Mouse (Mus musculus): ENCODE data around the gene Mslnl.

Mslnl gene

GRCm38 (mm10) chr17:25744311-25744710, 8.5 kb downstream of the Mslnl start:
- no peak for DNase-seq

GRCm38 (mm10) chr17:25748238-25748637, 12.4 kb downstream of the Mslnl start:
- DNase-seq, result no peak

DNA sequence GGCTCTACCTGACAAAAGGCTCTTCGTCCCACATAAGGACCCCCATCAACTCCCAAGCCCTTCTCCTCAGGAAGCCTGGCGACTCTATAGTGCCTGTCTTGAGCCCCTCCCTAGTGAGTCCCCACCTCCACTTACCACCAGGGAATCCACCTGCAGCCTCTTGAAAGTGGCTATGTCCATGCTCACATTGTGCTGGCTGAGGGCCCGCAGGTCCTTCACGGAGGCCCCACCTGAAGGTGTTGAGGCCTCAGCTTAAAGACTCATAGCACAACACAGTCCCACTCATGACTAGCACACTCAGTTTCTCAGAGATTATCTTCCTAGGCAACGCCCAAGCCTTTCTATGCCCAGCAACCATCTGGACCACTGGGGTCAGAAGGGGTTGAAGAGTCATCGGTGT, 13.5 kb downstream of the Mslnl start:
- DNase-seq, result no peak

DNA sequence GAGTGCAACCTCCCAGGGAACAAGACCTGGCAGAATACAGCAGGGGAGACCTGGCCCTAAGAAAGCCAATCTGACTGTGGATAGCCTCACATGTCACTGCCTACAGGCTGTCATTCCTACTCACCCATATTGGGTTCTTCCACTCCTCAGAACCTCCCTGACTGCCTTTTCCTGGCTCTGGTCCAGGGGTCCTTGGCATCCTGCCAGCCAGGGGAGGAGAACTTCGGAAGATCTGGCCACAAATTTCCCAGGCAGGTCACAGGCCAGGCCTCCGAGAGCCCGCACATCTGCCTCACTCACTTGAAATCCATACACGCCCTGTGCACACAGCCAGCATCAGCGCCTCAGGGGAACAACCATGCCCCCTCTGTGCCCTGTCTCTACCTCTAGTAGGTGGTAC, 15.6 kb downstream of the Mslnl start:
- DNase-seq, result peak; percentile 26

GRCm38 (mm10) chr17:25754241-25754640, 18.4 kb downstream of the Mslnl start, which contains the start of gene Msln:
Gene Msln, minus strand, starts transcription at chr17:25754378.
- no peak for DNase-seq

DNA sequence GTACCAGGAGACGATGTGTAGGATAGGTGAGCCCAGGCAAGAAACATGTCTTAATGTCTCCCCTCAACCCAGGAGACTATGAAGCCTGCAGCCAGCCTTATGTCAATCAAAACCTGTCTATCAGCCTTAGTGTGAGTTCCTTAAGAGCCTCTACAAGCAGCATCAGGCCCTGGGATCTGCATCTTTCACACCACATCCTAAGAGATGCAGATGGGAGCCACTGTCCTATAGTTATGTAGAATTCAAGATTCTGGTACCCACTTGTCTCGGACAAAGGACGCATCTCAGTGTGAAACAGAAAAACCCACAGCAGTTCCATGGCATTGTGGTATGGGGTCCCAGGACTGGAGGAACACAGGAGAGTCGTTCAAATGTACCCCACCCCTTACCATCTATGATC, 19.2 kb downstream of the Mslnl start:
- no peak for DNase-seq

DNA sequence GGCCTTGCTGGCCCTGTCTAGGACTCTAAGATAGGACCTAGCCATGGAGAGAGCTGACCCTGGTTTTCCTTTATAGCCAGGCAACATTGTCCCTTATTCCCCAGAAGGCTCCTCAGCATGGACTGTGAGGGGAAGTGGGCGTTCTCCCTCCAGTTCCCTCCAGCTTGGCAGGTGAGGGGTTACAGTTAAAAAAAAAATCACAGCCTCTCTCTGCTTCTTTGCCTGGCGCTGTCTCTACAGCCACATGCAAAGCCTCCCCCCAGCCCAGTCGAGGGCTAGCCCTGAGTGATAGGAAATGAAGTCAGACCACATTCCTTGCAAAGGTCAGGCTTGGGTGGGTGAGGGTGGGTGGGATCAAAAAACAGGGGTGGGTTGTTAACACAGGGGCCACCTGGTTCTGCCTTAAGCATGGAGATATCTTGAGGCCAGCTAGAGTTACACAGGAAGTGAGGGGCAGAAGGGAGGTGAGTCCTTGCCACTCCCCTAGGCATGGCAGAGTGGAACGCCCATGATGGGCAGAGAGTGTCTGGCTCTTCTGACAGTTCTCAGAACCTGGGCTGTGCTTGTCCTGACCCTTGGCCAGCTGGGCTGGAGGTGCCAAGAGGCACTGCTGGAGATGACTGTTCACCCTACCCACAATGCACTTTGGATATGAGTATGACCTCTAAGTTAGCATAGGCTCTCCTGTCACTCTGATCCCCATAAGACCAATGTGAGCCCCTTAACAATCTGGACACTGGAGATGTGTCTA, 20.0 kb downstream of the Mslnl start:
- DNase-seq, result no peak

DNA sequence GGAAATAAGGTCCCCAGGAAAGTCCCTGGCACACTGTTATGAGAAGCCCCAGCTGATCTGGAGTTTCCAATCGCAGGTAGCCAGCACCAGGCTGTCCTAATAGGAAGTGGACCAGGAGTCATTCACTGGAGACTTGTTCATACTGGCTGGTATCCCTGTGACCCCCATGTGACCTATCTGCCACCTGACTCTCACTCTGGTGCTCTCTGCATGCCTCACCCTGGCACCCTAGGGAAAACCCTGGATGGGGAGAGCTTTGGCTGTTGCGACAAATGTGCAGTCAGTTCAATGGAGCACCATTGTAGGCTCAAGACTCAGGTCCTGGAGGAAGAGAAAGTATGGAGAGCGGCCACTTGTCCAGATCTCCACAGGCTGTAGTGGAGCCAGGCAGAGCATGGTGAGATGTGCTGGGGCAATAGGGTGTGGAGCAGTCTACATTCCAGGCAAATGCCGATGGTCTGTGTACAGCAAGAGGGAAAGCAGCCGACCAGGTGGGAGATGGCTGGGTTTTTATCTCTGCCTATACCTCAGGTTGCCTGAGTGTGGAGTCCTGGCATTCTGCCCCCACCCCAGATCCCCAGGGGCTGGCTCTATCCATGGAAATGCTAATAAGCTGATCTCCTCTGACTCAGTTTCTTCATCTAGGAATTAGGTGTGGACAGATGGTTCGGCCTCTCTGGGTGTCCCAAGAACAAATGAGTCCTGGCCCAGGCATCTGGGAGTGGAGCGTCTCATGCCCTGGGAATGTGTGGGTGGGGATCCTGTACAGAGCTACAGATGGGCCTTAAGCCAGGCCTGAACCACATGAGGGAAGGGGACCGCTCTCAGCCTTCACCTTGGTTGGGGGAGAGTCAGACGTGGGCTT, 20.8 kb downstream of the Mslnl start:
- DNase-seq, result no peak

GRCm38 (mm10) chr17:25757691-25758090, 21.8 kb downstream of the Mslnl start:
- DNase-seq, result no peak

- DNase-seq, result no peak
These were observed 24.3 kb downstream of the Mslnl start for GRCm38 (mm10) chr17:25760148-25760547.

GRCm38 (mm10) chr17:25761561-25761970, 25.7 kb downstream of the Mslnl start:
- DNase-seq, result no peak

- DNase-seq, result no peak
These were observed 26.7 kb downstream of the Mslnl start for GRCm38 (mm10) chr17:25762591-25762990.

- DNase-seq, result no peak
These were observed 30.0 kb downstream of the Mslnl start for GRCm38 (mm10) chr17:25765886-25766285.

DNA sequence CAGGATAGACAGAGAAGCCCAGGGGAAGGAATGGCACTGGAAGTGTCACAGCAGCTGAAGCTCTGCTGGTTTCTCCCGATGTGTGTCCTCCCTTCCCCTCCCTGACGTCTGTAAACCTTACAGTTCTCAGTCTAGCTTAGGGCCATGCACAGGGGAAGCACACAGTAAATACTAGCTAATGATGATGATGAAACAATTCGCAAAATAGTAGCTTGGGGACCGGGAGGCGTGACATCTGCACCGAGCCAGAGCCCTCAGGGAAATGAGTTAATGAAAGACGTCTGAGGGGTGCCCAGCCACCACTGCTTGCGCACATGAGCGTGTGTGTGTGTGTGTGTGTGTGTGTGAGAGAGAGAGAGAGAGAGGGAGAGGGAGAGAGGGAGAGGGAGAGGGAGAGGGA, 33.5 kb downstream of the Mslnl start:
- DNase-seq, result no peak

- peak; percentile 98 for DNase-seq
These were observed 37.8 kb downstream of the Mslnl start, which contains the start of gene Narfl for GRCm38 (mm10) chr17:25773549-25774120. Gene Narfl, plus strand, starts transcription at chr17:25773776.

GRCm38 (mm10) chr17:25775318-25776062, 39.6 kb downstream of the Mslnl start:
- DNase-seq, result peak; percentile 70

DNA sequence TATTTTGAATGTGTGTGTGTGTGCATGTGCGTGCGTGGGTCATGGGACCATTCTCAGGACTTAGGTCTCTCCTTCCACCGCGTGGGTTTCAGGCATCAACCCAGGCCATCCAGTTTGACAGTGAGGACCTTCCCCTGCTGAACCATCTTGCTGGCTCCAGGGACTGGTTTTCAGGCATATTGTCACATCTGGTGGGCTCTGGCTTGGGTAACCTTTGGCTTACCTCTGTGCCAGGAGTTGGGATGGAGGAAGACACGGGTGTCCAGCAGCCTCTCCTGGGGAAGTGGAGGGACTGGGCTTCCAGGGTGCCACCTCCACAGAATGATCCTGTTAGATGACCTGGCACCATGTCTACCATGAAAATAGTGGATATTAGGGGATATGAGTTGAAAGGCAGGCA, 42.1 kb downstream of the Mslnl start:
- no peak for DNase-seq

GRCm38 (mm10) chr17:25781339-25781738, 45.5 kb downstream of the Mslnl start:
- no peak for DNase-seq

- peak; percentile 51 for DNase-seq
These were observed 47.2 kb downstream of the Mslnl start for GRCm38 (mm10) chr17:25783086-25783485.

GRCm38 (mm10) chr17:25783861-25784574, 48.2 kb downstream of the Mslnl start:
- no peak for DNase-seq

GRCm38 (mm10) chr17:25785281-25785745, 49.5 kb downstream of the Mslnl start, which contains the start of gene Haghl:
Gene Haghl, minus strand, starts transcription at chr17:25785673.
- peak; percentile 98 for DNase-seq

DNA sequence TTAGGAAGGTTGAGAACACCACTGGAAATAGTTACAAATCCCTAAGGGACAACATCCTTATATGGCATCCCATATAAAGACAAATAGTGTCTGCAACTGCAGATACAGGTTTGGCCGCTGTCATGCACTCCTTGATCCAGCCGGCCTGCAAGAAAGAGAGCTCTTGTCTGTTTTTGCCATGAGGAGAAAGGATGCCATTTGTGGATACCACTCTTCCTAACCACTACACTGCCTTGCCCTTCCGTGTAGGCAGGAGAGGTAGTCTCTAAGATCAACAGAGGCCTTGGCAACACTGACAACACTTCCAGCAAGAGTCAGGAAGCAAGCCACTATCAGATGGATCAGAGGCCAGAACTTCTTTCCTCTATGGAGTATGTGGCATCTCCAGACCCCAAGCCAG, 50.4 kb downstream of the Mslnl start, which contains the start of gene Ccdc78:
Gene Ccdc78 (plus strand): TSS at position 301 of the 400 bp plus-strand sequence.
- DNase-seq, result no peak
